Mouse (Mus musculus): ENCODE results near the gene Hesx1.

The Hesx1 gene

GRCm38 (mm10) chr14:26994211-26994741 lies at the start of gene Hesx1:
TSS of gene Hesx1 (plus strand) at chr14:26994416.
- peak; percentile 85 for DNase-seq (ENCODE audit: low read depth, low spot score)

GRCm38 (mm10) chr14:26956139-26956538 lies 38.1 kb upstream of the Hesx1 start:
- DNase-seq (ENCODE audit: low read depth, low spot score) = peak; percentile 60

- no peak for DNase-seq (ENCODE audit: low read depth, low spot score)
These were observed 33.7 kb upstream of the Hesx1 start for GRCm38 (mm10) chr14:26960518-26960917.

GRCm38 (mm10) chr14:26969164-26969563 lies 25.1 kb upstream of the Hesx1 start:
- DNase-seq (ENCODE audit: low read depth, low spot score) = no peak

GRCm38 (mm10) chr14:26969856-26970407 lies 24.3 kb upstream of the Hesx1 start:
- DNase-seq (ENCODE audit: low read depth, low spot score) = peak; percentile 85

- DNase-seq (ENCODE audit: low read depth, low spot score) = peak; percentile 94
These were observed 23.7 kb upstream of the Hesx1 start for GRCm38 (mm10) chr14:26970439-26970932.

GRCm38 (mm10) chr14:26971106-26971789 lies 23.0 kb upstream of the Hesx1 start, which contains the start of gene Appl1:
TSS of gene Appl1 (minus strand) at chr14:26971232.
- no peak for DNase-seq (ENCODE audit: low read depth, low spot score)

GRCm38 (mm10) chr14:26973089-26973488 lies 21.1 kb upstream of the Hesx1 start:
- peak; percentile 47 for DNase-seq (ENCODE audit: low read depth, low spot score)

- DNase-seq (ENCODE audit: low read depth, low spot score) = no peak
These were observed 18.7 kb upstream of the Hesx1 start for GRCm38 (mm10) chr14:26975490-26975889.

GRCm38 (mm10) chr14:26976212-26976611 lies 18.0 kb upstream of the Hesx1 start:
- peak; percentile 25 for DNase-seq (ENCODE audit: low read depth, low spot score)

- peak; percentile 58 for DNase-seq (ENCODE audit: low read depth, low spot score)
These were observed 16.7 kb upstream of the Hesx1 start for GRCm38 (mm10) chr14:26977500-26977899.

GRCm38 (mm10) chr14:26979808-26980207 lies 14.4 kb upstream of the Hesx1 start:
- DNase-seq (ENCODE audit: low read depth, low spot score) = no peak

GRCm38 (mm10) chr14:26981021-26981420 lies 13.2 kb upstream of the Hesx1 start:
- no peak for DNase-seq (ENCODE audit: low read depth, low spot score)

GRCm38 (mm10) chr14:26981494-26982149 lies 12.6 kb upstream of the Hesx1 start:
- peak; percentile 56 for DNase-seq (ENCODE audit: low read depth, low spot score)

- DNase-seq (ENCODE audit: low read depth, low spot score) = no peak
These were observed 12.1 kb upstream of the Hesx1 start for GRCm38 (mm10) chr14:26982150-26982530.

GRCm38 (mm10) chr14:26988694-26989093 lies 5.5 kb upstream of the Hesx1 start:
- DNase-seq (ENCODE audit: low read depth, low spot score) = peak; percentile 46

GRCm38 (mm10) chr14:26991622-26992021 lies 2.6 kb upstream of the Hesx1 start:
- peak; percentile 21 for DNase-seq (ENCODE audit: low read depth, low spot score)

- DNase-seq (ENCODE audit: low read depth, low spot score) = no peak
These were observed 789 bp upstream of the Hesx1 start for GRCm38 (mm10) chr14:26993427-26993826.

GRCm38 (mm10) chr14:26996257-26996656 lies 2.0 kb downstream of the Hesx1 start:
- no peak for DNase-seq (ENCODE audit: low read depth, low spot score)

- DNase-seq (ENCODE audit: low read depth, low spot score) = peak; percentile 38
These were observed 6.2 kb downstream of the Hesx1 start for GRCm38 (mm10) chr14:27000386-27000785.

- DNase-seq (ENCODE audit: low read depth, low spot score) = no peak
These were observed 10.7 kb downstream of the Hesx1 start for GRCm38 (mm10) chr14:27004906-27005305.

GRCm38 (mm10) chr14:27005937-27006336 lies 11.7 kb downstream of the Hesx1 start:
- no peak for DNase-seq (ENCODE audit: low read depth, low spot score)

Data from R1 (cell line).